Mouse (Mus musculus): Measurements from ENCODE around the gene Slc25a11. TPM values are rescaled to one million over a fixed set of nuclear protein-coding genes. Genes with fewer than 3 reads are reported as not detected.

Slc25a11 gene
- polyA plus RNA-seq, 1 experiment, result 118 TPM

GRCm38 (mm10) chr11:70630129-70630528, 17.1 kb downstream of the Slc25a11 start:
- DNase-seq (ENCODE audit: low read depth, low spot score), result no peak
- 57% methylated on average over 7 of the region's 7 CpGs for WGBS

DNA sequence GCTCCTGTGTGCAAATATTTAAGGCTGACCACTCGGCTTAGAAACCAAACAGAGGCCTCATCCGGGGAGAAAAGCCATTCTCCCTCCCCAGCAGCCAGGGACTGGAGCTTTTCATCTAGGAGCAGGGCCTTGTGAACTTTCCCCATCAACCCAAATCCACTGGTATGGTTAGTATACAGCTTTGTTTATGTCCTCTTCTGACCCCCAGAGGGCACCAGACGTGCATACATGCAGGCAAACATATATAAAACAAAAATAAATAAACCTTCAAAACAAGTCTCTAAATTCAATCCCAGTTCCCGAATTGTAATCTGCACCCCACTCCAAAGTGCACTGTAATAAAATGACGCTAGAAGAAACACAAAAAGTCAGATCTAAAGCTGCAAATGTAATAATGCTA, 17.7 kb downstream of the Slc25a11 start:
- DNase-seq (ENCODE audit: low read depth, low spot score), result no peak
- 23% methylated on average over 5 of the region's 5 CpGs for WGBS

GRCm38 (mm10) chr11:70628431-70628830, 18.8 kb downstream of the Slc25a11 start:
- WGBS, result 68% methylated on average over 2 of the region's 2 CpGs
- DNase-seq (ENCODE audit: low read depth, low spot score), result no peak

- 52% methylated on average over 4 of the region's 4 CpGs for WGBS
- DNase-seq (ENCODE audit: low read depth, low spot score), result no peak
These were observed 20.4 kb downstream of the Slc25a11 start for GRCm38 (mm10) chr11:70626877-70627276.

- DNase-seq (ENCODE audit: low read depth, low spot score), result no peak
- 53% methylated on average over 4 of the region's 4 CpGs for WGBS
These were observed 21.8 kb downstream of the Slc25a11 start for GRCm38 (mm10) chr11:70625473-70625872.

DNA sequence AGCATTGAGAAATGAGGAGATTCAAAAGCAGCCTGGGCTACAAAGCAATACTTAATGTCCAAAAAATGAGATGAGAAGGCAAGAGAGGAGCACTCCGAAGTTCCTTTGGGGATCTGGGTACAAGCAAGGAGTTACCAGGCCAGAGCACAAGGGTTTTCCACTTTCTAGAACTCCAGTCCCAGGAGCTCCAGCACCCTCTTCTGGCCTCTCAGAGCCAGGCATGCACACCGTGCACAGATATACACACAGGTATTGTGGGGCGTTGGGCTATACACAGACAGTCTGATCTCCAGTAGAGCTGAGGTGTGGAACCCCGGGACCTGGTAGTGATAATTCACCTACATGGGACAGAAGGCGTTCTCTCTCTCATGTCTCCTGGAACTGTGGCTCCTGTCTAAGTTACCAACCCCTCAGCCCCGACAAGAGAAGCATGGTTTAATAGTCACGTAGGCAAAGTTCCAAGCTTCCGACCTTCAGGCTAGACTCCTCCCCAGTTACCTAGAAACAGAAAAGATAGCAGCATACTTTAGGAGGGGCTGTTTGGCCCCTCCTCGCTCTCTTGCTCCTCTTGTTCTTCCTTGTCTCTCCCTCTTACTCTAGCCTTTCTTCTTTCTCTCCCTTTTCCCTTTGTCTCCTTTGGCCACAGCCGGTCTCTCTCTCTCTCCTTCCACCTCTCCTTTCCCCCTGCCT, 24.1 kb downstream of the Slc25a11 start:
- WGBS, result 65% methylated on average over 10 of the region's 10 CpGs

DNA sequence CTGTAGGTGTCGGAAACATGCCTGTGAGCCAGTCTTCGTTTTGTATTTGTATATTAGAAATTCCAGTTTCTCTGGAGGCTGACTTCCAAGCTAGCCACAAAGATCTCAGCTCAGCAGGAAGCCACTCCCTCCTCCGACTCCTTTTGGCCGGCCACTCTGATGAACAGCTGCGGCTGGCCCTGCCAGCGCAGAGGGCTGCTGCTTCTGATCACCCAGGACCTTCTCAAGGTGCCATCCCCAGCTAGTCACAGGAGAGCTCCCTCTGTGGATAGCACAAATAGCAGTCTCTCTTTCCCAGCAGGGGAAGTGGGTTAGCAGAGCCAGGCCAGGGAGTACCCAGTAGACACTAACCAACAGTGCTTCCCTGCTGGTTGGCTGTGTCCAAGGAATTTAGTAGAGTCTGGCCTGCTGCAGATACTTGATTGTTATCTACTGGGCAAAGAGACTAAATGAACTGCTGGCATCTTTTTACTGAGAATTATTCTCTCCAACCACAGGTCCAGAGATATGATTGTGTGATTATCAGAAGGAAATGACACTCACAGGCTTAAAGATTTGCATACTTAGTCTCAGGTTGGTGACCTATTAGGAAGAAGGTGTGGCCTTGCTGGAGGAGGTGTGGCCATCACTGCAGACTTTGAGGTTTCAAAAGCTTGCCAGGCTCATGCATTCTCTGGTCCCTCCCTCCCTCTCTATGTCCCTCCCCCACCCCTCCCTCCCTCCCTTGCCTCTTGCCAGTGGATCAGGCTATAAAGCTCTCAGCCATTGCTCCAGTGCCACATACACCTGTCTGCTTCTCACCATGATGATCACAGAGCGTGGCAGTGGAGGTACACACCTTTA, 25.1 kb downstream of the Slc25a11 start:
- 35% methylated on average over 7 of the region's 7 CpGs for WGBS
- no peak for DNase-seq (ENCODE audit: low read depth, low spot score)

More for the DNA sequence above, 24.1 kb downstream of the Slc25a11 start:
- DNase-seq (ENCODE audit: low read depth, low spot score), result no peak

DNA sequence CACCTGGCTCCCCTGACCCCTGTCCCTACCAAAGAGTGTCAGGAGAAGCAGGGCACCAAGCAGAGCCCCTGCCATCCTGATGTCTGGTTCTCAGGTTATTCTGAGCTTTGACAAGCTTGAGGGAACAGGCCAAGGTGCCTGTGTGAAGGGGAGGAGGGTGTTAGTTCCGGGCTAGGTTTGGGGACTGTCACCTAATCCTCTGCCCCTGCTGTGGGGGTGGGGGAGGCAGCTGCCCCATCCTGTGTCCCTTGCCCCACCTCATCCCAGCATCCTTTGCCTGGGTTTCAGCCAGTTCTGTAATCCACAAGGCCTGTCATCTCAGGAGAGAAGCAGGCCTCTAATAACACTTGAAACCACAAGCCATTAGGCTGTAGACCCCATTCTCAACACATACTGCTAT, 28.2 kb downstream of the Slc25a11 start, which contains the start of gene Chrne:
Chrne (minus strand) TSS at position 116 of the 400 bp plus-strand sequence.
- DNase-seq (ENCODE audit: low read depth, low spot score), result no peak
- WGBS, result 86% methylated on average over 1 of the region's 1 CpGs

DNA sequence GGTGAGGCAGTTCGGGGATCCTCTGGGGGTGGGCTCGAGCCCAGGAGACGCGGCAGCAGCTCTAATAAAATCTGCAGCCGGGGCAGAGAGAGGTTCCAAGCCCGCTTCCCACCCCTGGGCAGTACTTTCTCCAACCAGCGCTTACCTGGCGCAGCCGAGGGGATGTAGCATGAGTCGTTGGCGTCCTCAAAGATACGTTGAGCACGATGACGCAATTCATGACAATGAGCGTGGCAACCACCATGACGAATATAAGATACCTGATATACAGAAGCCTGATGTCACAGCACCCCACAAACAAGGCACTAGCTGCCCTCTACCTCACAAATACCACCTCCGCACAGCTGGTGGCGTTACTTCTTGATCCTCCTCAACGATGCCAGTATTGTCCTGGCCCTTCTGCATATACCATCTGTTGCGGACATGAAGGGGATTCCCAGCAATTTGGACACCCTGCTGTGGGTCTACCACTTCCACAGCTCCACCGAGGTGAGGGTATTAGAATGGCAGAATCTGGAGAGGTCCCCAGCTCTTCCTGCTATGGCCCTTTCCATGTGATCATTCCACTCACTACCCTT, 31.7 kb downstream of the Slc25a11 start, which contains the start of gene 4930544D05Rik:
4930544D05Rik (plus strand) TSS at position 333 of the 578 bp plus-strand sequence.
- 17% methylated on average over 21 of the region's 21 CpGs for WGBS
- DNase-seq (ENCODE audit: low read depth, low spot score), result no peak

- under 1% methylated on average over 17 of the region's 17 CpGs for WGBS
- no peak for DNase-seq (ENCODE audit: low read depth, low spot score)
These were observed 32.2 kb downstream of the Slc25a11 start for GRCm38 (mm10) chr11:70615074-70615473.

DNA sequence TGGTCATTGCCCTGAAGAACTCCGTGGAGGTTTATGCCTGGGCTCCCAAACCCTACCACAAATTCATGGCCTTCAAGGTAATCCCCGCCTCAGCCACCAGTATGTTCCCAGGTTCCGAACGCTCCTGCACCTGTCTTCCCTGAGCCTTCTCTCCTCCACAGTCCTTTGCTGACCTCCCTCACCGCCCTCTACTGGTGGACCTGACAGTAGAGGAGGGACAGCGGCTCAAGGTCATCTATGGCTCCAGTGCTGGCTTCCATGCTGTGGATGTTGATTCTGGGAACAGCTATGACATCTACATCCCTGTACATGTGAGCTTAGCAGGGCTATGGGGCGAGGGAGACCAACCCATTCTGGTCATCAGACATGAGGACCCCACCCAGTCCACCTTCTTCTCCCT, 34.8 kb downstream of the Slc25a11 start:
- DNase-seq (ENCODE audit: low read depth, low spot score), result no peak
- WGBS, result 80% methylated on average over 7 of the region's 7 CpGs

DNA sequence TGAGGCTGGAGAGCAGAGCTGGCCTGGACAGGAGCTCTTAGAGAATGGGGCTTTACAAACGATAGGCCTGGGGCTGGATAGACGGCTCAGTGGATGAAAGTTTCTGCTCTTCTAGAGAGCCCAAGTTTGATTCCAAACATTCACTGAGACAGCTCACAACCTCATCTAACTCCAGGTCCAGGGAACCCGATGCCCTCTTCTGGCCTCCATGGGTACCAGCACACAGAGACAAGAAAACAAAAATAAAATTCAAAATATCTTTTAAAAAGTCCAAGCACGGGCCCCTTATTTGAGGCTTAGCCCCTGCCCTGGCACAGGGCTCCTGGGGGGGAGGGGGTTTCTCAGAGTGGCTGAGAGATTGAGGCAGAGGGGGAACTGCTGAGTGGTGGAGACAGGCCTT, 36.5 kb downstream of the Slc25a11 start:
- WGBS, result 91% methylated on average over 4 of the region's 4 CpGs
- no peak for DNase-seq (ENCODE audit: low read depth, low spot score)

DNA sequence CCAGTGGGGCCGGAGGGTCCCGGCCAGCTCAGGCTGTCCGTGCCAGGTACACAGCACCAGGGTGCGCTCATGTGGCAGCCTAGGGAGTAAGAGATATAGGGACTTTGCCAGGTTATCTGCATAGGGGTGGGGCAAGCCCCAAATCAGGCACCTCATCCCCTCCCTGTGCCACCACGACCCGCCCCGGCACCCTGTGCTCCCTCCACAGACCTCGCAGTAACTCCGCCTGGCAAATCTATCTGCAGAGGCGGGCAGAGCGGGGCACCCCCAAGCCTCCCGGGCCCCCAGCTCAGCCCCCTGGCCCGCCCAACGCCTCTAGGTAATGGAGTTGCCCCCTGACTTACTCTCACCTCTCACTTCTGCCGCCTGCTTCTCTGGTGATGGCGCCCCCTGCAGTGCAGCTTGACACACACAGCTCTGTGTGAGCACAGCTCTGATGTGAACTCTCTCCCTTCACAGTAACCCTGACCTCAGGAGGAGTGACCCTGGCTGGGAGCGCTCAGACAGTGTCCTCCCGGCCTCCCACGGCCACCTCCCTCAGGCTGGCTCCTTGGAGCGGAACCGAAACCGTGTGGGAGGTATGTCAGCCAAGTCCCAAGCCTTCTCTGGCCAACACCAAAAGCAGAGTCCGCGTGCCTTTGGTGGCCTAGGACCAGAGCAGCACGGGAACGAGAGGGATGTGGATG, 38.8 kb downstream of the Slc25a11 start:
- 94% methylated on average over 26 of the region's 26 CpGs for WGBS
- DNase-seq (ENCODE audit: low read depth, low spot score), result no peak

- no peak for DNase-seq (ENCODE audit: low read depth, low spot score)
- 84% methylated on average over 9 of the region's 9 CpGs for WGBS
These were observed 39.7 kb downstream of the Slc25a11 start for GRCm38 (mm10) chr11:70607611-70608010.

- 91% methylated on average over 12 of the region's 12 CpGs for WGBS
- no peak for DNase-seq (ENCODE audit: low read depth, low spot score)
These were observed 40.6 kb downstream of the Slc25a11 start for GRCm38 (mm10) chr11:70606717-70607116.

DNA sequence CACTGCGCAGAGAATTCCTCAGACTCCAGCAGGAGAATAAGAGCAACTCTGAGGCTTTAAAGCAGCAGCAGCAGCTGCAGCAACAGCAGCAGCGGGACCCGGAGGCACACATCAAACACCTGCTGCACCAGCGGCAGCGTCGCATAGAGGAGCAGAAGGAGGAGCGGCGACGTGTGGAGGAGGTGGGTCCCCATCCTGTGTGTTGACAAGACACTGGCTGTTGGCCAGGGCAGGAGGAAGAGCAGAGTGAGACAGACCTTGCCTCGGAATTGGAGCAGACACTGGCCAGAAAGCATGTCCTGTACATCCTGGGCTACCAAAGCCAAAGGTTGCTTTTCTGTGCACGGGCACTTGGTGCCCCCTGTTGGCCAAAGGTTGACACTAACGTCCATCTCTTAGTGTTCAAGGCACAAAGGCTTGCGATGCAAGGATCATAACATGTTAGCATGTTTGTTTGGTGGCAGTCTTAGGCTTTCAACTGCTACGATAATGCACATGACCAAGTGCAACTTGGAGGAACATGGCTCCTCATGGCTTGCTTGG, 42.2 kb downstream of the Slc25a11 start:
- DNase-seq (ENCODE audit: low read depth, low spot score), result peak; percentile 57
- WGBS, result 62% methylated on average over 14 of the region's 14 CpGs

DNA sequence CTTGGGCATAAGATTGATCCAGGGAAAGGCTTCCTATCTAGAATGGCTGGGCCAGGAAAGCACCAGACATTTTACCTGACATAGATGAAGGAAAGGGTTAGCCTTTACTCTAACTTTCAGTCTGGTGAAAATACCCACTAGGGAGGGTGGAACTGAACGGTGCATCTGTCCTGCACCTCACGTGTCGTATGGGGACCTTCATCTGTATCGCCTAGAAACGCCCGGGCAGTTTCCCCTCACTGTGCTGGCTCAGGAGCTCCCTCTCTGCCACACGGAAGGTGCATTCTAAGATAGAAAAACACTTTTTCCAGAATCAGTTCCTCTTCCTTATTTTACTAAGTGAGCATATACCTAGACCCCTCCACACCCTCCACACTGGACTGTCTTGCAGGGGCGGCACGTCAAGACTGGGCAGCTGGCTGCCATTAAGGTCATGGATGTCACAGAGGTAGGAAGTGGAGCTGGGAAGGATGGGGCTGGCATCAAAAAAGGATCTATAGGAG, 48.8 kb downstream of the Slc25a11 start:
- 91% methylated on average over 9 of the region's 9 CpGs for WGBS
- no peak for DNase-seq (ENCODE audit: low read depth, low spot score)

DNA sequence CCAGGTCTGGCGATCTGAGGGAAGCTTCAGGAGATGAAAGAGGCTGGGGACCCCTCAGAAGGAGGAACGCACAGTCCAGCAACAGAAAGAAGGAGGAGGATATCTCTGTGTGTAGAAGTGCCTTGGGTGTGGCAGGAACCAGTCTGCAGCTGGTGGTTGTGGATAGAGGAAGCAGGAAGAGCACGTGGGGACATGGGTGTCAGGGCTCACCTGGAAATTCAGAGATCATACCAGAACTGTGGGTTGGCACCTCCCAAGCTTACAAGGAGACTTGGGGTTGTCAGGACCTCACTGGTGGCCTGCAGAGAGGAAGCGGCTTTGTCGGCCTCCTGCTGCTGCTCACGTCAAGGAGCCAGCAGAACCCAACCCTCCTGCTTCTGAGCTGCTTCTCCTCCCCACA, 50.0 kb downstream of the Slc25a11 start:
- no peak for DNase-seq (ENCODE audit: low read depth, low spot score)
- 37% methylated on average over 6 of the region's 6 CpGs for WGBS

- 32% methylated on average over 4 of the region's 4 CpGs for WGBS
- no peak for DNase-seq (ENCODE audit: low read depth, low spot score)
These were observed 51.2 kb downstream of the Slc25a11 start for GRCm38 (mm10) chr11:70596094-70596493.

Measured in large intestine, adult 2 months (tissue).